Mouse (Mus musculus): ENCODE results near the gene Focad. TPM values are rescaled to one million over a fixed set of nuclear protein-coding genes. Genes with fewer than 3 reads are reported as not detected.

Gene Focad
- polyA plus RNA-seq, 1 experiment: 0.29 TPM

- peaks cover 18% of the 10 kb centered on the region for H3K4me1 ChIP-seq (ENCODE audit: control insufficient read depth)
- H3K9me3 ChIP-seq (ENCODE audit: control insufficient read depth, low read length): no peaks in the 10 kb centered on the region
- H3K27me3 ChIP-seq (ENCODE audit: control insufficient read depth): no peaks in the 10 kb centered on the region
- TF ChIP-seq TAL1 (IDR thresholded peaks at IDR 0.05; ENCODE audit: low read length) (no peak), GATA1 (IDR thresholded peaks at IDR 0.05; ENCODE audit: low read length) (no peak)
- no peak overlapping the region for H3K4me3 ChIP-seq (replicated peaks)
- H3K36me3 ChIP-seq (ENCODE audit: control insufficient read depth): no peaks in the 10 kb centered on the region
These were observed 4.1 kb upstream of the Focad start for GRCm38 (mm10) chr4:88090316-88090715.

- peaks cover 23% of the 10 kb centered on the region for H3K4me1 ChIP-seq (ENCODE audit: control insufficient read depth)
- no peaks in the 10 kb centered on the region for H3K36me3 ChIP-seq (ENCODE audit: control insufficient read depth)
- no peaks in the 10 kb centered on the region for H3K27me3 ChIP-seq (ENCODE audit: control insufficient read depth)
- TF ChIP-seq GATA1 (IDR thresholded peaks at IDR 0.05; ENCODE audit: low read length) (no peak), TAL1 (IDR thresholded peaks at IDR 0.05; ENCODE audit: low read length) (no peak)
- H3K4me3 ChIP-seq (replicated peaks): peak overlapping the region; percentile 82
- no peaks in the 10 kb centered on the region for H3K9me3 ChIP-seq (ENCODE audit: control insufficient read depth, low read length)
These were observed 465 bp downstream of the Focad start for GRCm38 (mm10) chr4:88094768-88095420.

DNA sequence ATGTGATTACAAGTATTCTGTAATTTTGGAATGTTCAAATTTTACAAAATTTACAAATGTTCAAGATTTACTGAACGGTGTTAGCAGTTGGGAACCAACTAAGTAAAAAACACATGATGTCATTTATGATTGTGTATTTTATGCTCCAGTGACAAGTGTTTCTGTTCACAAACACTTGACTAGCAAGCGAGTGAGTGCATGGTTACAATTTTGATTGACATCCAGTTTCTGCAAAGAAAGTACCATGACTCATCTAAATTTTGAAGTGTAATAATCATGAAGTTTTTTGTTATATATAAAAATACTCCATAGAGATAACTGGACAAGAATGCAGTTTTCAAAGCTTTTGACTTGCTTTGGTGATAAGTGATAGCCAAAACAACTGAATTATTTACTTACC, 1.3 kb downstream of the Focad start:
- peaks cover 2% of the 10 kb centered on the region for H3K36me3 ChIP-seq (ENCODE audit: control insufficient read depth)
- peaks cover 23% of the 10 kb centered on the region for H3K4me1 ChIP-seq (ENCODE audit: control insufficient read depth)
- TF ChIP-seq TAL1 (IDR thresholded peaks at IDR 0.05; ENCODE audit: low read length) (no peak), GATA1 (IDR thresholded peaks at IDR 0.05; ENCODE audit: low read length) (no peak)
- H3K27me3 ChIP-seq (ENCODE audit: control insufficient read depth): no peaks in the 10 kb centered on the region
- no peak overlapping the region for H3K4me3 ChIP-seq (replicated peaks)
- no peaks in the 10 kb centered on the region for H3K9me3 ChIP-seq (ENCODE audit: control insufficient read depth, low read length)

- no peaks in the 10 kb centered on the region for H3K9me3 ChIP-seq (ENCODE audit: control insufficient read depth, low read length)
- no peak overlapping the region for H3K4me3 ChIP-seq (replicated peaks)
- H3K4me1 ChIP-seq (ENCODE audit: control insufficient read depth): peaks cover 6% of the 10 kb centered on the region
- no peaks in the 10 kb centered on the region for H3K36me3 ChIP-seq (ENCODE audit: control insufficient read depth)
- no peak for TF ChIP-seq TAL1 (IDR thresholded peaks at IDR 0.05; ENCODE audit: low read length)
- no peak for TF ChIP-seq GATA1 (IDR thresholded peaks at IDR 0.05; ENCODE audit: low read length)
- H3K27me3 ChIP-seq (ENCODE audit: control insufficient read depth): no peaks in the 10 kb centered on the region
These were observed 14.2 kb downstream of the Focad start for GRCm38 (mm10) chr4:88108585-88108984.

GRCm38 (mm10) chr4:88117331-88117730, 22.9 kb downstream of the Focad start:
- TF ChIP-seq TAL1 (IDR thresholded peaks at IDR 0.05; ENCODE audit: low read length) (peak; percentile 63), GATA1 (IDR thresholded peaks at IDR 0.05; ENCODE audit: low read length) (no peak)
- peaks cover 4% of the 10 kb centered on the region for H3K36me3 ChIP-seq (ENCODE audit: control insufficient read depth)
- peaks cover 45% of the 10 kb centered on the region for H3K4me1 ChIP-seq (ENCODE audit: control insufficient read depth)
- H3K9me3 ChIP-seq (ENCODE audit: control insufficient read depth, low read length): no peaks in the 10 kb centered on the region
- H3K27me3 ChIP-seq (ENCODE audit: control insufficient read depth): no peaks in the 10 kb centered on the region
- no peak overlapping the region for H3K4me3 ChIP-seq (replicated peaks)

DNA sequence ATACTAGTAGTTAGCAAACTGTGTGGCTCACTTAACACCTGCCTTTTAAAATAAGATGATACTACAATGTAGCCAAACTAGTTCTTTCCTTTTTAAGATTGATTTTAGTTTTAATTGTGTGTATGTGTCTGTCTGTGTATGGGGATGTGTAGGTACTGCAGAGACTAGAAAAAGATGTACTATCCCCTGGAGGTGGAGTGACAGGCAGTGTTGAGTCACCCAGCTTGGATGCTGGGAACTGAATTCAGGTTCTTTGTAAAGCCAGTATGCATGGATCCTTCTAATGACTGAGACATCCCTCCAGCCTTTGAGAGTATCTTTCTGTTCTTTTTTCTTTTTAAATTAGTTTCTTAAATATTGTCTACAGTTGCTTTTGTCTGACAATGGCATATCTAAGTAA, 23.5 kb downstream of the Focad start:
- Histone ChIP-seq H3K9me3 (ENCODE audit: control insufficient read depth, low read length) (no peaks in the 10 kb centered on the region), H3K4me1 (ENCODE audit: control insufficient read depth) (peaks cover 45% of the 10 kb centered on the region), H3K27me3 (ENCODE audit: control insufficient read depth) (no peaks in the 10 kb centered on the region), H3K4me3 (replicated peaks) (no peak overlapping the region), H3K36me3 (ENCODE audit: control insufficient read depth) (peaks cover 4% of the 10 kb centered on the region)
- no peak for TF ChIP-seq TAL1 (IDR thresholded peaks at IDR 0.05; ENCODE audit: low read length)
- TF ChIP-seq GATA1 (IDR thresholded peaks at IDR 0.05; ENCODE audit: low read length): no peak

DNA sequence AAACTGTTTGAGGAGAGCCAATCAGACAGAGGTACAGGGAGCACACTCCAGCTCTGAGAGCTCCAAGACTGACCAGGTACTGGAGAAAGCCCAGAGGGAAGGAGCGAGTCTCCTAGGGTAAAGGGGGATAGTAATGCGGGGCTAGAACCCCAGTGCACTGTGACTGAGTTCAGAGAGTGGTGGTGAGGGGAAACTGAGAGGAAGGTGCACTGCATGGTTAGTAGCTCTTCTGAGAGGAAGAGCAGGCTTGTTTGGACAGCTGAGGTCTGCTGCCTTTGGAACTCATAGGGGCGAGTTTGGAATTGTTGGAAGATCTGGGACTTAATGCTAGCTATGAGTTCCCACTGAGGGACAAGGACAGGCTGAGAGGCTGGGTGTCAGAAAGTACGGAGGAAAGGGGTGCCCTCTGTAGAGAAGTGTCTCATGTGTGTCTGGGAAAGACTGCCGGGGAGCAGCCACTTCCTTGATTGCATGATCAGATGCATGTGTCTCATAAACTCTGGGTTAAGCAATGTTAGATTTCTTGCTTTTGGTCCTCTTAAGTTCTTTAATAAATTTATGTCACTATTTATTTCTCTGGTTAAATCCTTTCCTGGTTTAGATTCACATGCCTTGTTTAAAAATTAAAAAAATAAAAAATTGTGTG, 24.4 kb downstream of the Focad start:
- TF ChIP-seq GATA1 (IDR thresholded peaks at IDR 0.05; ENCODE audit: low read length) (no peak), TAL1 (IDR thresholded peaks at IDR 0.05; ENCODE audit: low read length) (no peak)
- Histone ChIP-seq H3K27me3 (ENCODE audit: control insufficient read depth) (no peaks in the 10 kb centered on the region), H3K36me3 (ENCODE audit: control insufficient read depth) (peaks cover 6% of the 10 kb centered on the region), H3K9me3 (ENCODE audit: control insufficient read depth, low read length) (no peaks in the 10 kb centered on the region), H3K4me1 (ENCODE audit: control insufficient read depth) (peaks cover 45% of the 10 kb centered on the region), H3K4me3 (replicated peaks) (no peak overlapping the region)

GRCm38 (mm10) chr4:88120091-88120490, 25.7 kb downstream of the Focad start:
- H3K9me3 ChIP-seq (ENCODE audit: control insufficient read depth, low read length): no peaks in the 10 kb centered on the region
- H3K4me1 ChIP-seq (ENCODE audit: control insufficient read depth): peaks cover 41% of the 10 kb centered on the region
- H3K36me3 ChIP-seq (ENCODE audit: control insufficient read depth): peaks cover 10% of the 10 kb centered on the region
- H3K27me3 ChIP-seq (ENCODE audit: control insufficient read depth): no peaks in the 10 kb centered on the region
- TF ChIP-seq GATA1 (IDR thresholded peaks at IDR 0.05; ENCODE audit: low read length) (no peak), TAL1 (IDR thresholded peaks at IDR 0.05; ENCODE audit: low read length) (no peak)
- H3K4me3 ChIP-seq (replicated peaks): no peak overlapping the region

- H3K9me3 ChIP-seq (ENCODE audit: control insufficient read depth, low read length): no peaks in the 10 kb centered on the region
- no peaks in the 10 kb centered on the region for H3K27me3 ChIP-seq (ENCODE audit: control insufficient read depth)
- peaks cover 17% of the 10 kb centered on the region for H3K36me3 ChIP-seq (ENCODE audit: control insufficient read depth)
- no peak for TF ChIP-seq TAL1 (IDR thresholded peaks at IDR 0.05; ENCODE audit: low read length)
- TF ChIP-seq GATA1 (IDR thresholded peaks at IDR 0.05; ENCODE audit: low read length): no peak
- H3K4me3 ChIP-seq (replicated peaks): no peak overlapping the region
- peaks cover 28% of the 10 kb centered on the region for H3K4me1 ChIP-seq (ENCODE audit: control insufficient read depth)
These were observed 28.0 kb downstream of the Focad start for GRCm38 (mm10) chr4:88122472-88122871.
